Mouse (Mus musculus) right cerebral cortex, postnatal 25 days (tissue): ENCODE data around the gene Rab10.
A peak's percentile ranks its signal among the peaks of the same experiment; 100 is the strongest.
"Not testable (repeated sequence)": the region's sequence is repeated elsewhere in the genome, so short reads cannot be mapped to it uniquely, and the experiment has no call there.

Experiments used
- DNase-seq: peaks from one replicate; pipeline ENCODE4 v3.0.0; 2022

Rab10 gene

DNA sequence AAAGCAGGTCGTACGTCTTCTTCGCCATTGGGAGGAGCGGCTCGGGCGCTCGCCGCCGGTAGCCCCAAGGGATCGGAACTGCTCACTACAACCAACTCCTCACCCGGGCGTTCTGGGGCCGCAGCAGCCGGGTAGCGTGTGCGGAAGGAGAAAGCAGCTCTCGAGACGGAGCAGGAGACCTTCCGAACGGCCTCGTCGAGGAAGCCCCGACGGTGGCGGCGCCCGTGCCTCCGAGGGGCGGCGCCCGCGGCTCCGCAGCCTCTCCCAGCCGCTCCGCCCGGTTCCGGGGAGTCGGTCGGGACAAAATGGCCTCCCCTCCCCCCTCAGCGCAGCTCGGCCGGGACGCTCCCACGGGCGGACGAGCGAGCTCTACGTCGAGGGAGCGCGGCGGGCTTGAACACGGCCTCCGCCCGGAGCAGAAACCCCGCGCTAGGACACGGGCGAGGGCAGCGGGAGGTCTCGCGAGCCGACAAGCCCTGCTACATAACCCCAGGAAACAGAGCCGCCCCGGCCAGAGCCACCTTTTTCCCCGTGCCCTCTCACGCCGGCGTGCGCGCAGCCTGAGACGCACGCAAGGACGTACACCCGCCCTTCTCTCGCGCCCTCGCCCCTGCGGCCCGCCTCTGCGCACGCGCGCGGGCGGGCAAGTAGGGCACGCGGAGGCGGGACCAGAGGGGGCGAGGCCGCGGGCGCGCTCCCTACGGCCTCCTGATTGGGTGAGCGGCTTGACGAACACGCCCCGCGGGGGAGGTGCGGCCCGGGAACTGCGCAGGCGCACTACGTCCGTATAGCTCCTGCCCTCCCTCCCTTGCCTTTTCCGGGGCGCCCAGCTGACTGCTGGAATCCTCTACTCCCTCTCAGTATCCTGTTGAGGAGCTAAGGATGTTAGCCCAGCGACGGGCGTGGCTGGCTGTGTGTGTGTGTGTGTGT, at the start of gene Rab10:
TSS of gene Rab10 (minus strand) at position 579 of the 930 bp plus-strand sequence.
- DNase-seq: peak; percentile 99

DNA sequence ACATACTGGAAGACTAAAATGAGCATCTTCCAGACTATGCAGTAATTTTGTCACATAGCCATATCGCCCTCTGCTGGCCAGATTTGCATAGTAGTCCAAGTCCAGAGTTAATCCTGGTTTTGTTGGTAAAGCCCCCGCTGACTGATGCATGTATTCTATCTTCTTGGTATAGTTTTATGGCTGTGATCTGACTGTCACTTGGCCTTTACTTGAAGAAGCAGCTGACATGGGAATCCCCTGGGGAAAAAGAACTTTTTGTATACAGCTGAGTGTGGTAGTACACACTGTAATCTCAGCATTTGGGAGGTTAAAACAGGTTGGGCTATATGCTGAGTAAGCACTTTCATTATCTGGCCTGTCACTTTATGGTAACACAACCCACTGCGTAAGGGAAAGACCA, 49.5 kb upstream of the Rab10 start:
- peak; percentile 60 for DNase-seq

DNA sequence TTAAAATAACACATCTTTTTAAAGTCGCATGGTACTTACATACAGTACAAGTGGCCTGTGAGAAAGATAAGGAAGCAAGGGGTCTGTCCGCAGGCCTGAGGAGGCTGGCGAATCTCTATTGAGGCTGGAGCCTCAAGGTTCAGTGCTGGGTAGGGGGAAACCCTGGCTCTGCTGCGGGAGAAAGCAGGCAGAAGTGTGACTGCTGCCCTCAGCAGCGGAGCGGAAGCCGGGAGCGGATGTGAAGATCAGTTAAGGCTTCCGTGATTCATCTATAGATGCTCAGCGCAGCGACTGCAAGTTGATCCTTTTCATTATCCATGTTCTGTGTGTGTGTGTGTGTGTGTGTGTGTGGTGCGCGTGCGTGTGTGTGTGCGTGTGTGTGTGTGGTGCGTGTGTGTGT, 47.1 kb upstream of the Rab10 start:
- no peak for DNase-seq

- no peak for DNase-seq
Observed at GRCm38 (mm10) chr12:3355068-3355467, 45.3 kb upstream of the Rab10 start.

- DNase-seq: no peak
Observed at GRCm38 (mm10) chr12:3352216-3352615, 42.4 kb upstream of the Rab10 start.

DNA sequence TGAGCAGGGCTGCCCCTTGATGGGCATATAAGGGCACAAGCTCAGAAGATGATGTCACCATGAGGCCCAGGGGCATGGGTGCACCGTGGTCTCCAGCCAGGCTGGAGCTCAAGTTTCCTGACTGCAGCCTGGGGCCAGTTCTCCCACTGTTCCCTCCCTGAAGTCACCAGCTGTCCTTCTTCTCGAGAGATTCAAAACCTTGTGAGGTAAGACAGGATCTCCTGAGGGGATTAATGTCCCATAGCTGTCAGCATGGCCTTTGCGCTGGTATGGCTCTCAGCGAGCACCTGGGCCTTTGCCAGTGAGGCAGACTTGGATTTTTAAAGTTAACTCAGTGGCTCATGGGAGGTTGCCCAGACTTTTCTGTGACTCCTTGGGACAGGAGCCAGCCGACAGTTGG, 40.4 kb upstream of the Rab10 start:
- no peak for DNase-seq

DNA sequence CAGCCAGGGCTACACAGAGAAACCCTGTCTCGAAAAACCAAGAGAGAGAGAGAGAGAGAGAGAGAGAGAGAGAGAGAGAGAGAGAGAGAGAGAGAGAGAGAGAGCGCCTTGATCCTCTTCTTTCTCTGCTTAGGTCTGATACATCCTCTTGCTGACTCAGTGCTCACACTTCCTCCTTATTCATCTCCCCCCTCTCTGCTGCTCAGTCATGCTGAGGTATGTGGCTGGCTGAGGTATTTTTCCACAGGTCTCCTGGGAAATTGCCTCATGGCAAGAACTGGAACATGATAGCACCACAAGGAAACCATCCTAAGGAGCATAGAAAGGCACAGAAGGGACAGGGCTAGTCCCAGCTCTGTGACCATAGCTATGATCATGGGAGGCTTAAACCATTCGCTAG, 39.6 kb upstream of the Rab10 start:
- no peak for DNase-seq

DNA sequence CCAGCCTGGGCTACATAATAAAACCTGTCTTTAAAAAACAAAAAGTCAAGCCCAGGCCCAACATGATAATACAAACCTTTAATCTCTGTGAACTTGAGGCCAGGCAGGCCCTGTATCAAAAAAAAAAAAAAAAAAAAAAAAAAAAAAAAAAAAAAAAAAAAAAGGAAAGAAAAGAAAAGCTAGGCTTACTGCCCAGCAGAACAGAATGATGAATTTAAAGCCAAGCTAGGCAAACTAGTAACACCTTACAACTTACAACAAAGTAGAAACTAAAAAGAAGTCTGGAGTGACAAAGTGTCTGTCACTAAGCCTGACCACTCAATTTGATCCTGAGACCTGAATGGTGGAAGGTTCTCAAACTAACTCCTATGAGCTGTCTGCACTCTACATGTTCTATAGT, 37.9 kb upstream of the Rab10 start:
- no peak for DNase-seq

DNA sequence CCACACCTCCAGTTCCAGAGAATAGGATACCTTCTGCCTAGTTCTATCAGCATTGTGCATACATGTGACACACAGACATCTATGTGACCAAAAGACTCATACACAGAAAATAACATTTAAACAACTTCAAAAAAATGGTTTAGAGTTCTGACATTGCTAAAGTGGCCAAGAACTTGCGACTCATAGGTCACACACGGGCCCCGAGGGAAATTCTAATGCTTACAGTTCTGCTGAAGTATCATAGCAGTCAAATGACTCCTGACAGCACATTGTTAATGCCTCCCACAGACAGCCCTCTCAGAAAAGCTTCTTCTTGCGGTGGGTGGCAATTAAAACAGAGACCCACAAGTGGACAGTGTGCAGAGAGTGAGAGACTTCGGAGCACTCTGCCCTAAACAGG, 35.3 kb upstream of the Rab10 start:
- no peak for DNase-seq

GRCm38 (mm10) chr12:3344155-3344554, 34.4 kb upstream of the Rab10 start:
- no peak for DNase-seq

DNA sequence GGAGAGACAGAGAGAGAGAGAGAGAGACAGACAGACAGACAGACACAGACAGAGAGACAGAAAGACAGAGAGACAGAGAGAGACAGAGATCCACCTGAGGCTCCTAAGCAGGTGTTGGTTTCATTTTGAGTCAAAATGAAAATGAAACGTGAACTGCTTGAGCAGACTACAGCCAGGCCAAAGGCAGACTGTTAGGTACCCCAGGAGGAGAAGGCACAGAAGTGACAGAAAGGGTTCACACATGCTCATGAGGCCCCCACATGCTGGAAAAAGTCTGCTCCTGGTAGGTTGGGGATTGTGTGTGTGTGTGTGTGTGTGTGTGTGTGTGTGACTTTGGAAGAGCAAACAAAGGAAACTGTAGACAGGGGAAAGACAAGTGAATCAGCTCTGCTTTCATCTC, 29.2 kb upstream of the Rab10 start:
- DNase-seq: no peak

- DNase-seq: no peak
Observed at GRCm38 (mm10) chr12:3329677-3330076, 19.9 kb upstream of the Rab10 start.

DNA sequence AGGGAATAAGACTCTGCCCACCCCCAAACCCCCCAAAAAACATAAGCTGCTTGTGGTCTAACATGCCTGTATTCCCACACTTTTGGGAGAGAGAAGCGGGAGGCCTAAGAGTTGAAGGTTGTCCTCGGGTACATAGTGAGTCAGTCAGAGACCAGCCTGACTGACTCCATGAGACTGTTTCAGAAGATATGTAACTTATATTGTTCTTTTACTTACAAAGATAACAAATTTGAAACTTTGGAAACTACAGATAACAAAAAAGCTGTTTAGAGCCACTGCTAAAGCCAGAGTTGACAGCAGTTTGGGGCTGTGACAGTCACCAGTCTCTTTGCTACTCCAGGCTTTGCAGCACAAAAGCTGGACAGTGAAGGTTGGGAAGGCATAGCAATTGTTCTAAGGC, 15.5 kb upstream of the Rab10 start:
- no peak for DNase-seq

- DNase-seq: peak; percentile 59
Observed at GRCm38 (mm10) chr12:3323241-3323640, 13.5 kb upstream of the Rab10 start.

- DNase-seq: no peak
Observed at GRCm38 (mm10) chr12:3319377-3319776, 9.6 kb upstream of the Rab10 start.

DNA sequence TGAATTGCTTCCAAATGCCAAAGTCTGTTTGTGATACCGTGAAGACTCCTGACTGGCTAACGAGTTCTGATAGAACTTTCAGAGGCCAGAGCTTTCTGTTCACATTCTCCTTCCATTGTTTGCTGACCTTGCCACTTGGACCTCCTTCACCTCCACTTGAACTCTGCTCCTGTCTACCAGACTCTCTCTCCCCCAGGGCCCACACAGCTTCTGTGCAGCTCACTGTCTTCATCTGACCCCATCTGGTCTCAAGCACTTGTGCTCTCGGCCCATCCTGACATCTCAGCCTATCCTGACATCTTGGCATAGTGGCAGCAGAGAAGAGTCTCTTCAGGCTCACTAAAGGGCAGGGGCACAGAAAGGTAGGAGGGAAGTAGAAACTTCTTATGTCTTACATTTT, 7.2 kb upstream of the Rab10 start:
- DNase-seq: no peak

DNA sequence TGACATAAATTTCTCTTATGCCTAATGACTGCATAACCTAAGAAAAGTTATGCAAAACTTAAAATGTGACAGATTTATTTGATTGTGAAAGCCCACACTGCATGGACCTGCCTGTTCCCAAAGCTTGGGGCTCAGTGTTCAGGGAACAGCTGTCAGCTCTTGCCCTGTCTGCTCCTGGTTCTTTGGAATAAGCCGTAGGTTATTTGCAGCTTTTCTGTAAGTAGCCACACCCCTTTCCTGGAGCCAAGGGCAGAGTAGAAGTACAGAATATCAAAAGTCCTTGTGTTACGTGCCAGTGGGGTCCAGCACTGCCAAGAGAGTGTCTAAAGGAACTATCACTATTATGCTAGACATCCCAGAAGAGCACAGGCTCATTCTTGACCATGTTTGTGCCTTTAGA, 6.3 kb upstream of the Rab10 start:
- DNase-seq: no peak

GRCm38 (mm10) chr12:3312886-3313285, 3.1 kb upstream of the Rab10 start:
- no peak for DNase-seq

DNA sequence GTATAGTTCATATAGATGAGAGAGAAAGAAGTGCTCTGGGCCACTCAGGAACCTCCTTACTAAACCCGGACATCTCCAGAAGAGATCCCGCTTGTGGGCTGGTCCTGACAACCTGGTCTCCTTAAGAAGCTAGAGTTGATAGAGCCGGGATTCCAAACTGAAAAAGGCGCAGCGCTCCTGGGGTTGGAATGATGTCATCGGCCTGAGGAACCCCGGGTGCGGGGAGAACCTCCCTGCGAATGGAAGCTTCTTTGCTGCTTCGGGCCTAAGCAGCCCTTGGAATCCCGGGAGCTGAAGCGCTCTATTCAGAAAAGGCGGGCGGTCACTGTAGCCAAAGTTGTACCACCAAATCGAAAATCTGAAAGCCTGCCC, 538 bp upstream of the Rab10 start:
- peak; percentile 62 for DNase-seq

DNA sequence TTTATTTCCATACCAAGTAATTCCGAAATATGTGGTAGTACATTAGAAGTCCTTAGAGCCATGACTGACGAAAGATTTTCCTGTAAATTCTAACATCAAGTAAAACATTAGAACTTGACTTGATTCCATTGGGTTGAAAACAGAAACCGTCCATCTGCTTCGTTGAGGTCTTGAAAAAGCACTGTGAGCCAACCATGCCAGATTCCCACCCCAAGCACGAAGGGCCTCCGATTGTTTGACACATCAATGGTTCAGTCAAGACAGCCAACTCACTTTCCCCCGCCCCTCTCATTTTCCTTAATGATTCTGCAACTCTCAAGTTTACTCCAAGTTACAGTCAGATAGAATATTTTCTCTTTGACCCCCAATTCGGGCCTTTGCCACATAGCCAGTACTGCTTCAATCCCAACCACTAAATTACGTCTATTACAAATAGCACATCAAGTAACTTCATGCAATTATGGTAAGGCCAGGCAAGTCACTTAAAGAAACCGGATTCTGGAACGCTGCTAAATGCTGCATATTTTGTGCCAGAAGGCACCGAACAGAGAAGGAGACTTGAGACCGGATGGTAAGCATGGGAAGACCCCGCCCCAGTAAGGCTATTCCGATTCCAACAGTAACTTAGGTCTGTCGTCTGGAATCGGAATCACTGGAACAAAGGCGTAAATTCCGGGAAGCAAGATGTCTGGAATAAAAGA, 1.1 kb downstream of the Rab10 start:
- DNase-seq: no peak

GRCm38 (mm10) chr12:3307587-3307986, 2.2 kb downstream of the Rab10 start:
- no peak for DNase-seq

DNA sequence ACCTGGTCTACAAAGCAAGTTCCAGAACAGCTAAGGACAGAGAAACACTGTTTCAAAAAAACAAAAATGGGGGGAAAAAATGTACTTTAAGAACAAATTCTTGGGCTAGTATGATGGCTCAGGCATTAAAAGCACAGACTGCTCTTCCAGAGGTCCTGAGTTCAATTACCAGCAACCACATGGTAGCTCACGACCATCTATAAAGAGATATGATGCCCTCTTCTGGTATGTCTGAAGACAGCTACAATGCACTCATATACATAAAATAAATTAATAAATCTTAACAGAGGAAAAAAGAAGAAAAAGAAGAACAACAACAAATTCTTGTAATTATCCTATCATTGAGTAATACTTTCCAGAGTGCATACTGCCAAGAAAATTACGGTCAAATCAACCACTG, 4.5 kb downstream of the Rab10 start:
- DNase-seq: no peak

DNA sequence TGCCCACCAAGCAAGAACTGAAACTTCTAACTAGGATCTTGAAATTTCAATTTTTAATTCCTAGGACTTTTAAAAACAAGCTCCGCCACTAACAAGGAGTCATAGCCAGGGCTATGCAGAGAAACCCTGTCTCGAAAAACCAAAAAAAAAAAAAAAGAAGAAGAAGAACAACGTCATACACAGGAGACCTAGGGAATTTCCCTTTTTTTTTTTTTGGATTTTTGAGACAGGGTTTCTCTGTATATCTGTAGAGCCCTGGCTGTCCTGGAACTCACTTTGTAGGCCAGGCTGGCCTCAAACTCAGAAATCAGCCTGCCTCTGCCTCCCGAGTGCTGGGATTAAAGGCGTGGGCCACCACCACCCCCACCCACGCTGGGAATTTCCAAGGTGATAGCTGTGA, 12.1 kb downstream of the Rab10 start:
- not testable (repeated sequence) for DNase-seq

- no peak for DNase-seq
Observed at GRCm38 (mm10) chr12:3296056-3296455, 13.7 kb downstream of the Rab10 start.
